Mouse (Mus musculus) thymus, postnatal 4 days (tissue): ENCODE measurements at regions not wholly inside any gene's neighbourhood (a gene's known extent, or its start where the extent isn't known, plus 50 kb on each side); places are given as distances from the start of the nearest gene placed in this dataset.
A peak's percentile ranks its signal among the peaks of the same experiment; 100 is the strongest.
"Not testable (repeated sequence)": the region's sequence is repeated elsewhere in the genome, so short reads cannot be mapped to it uniquely, and the experiment has no call there.

Experiments used
- DNase-seq: peaks from one replicate; pipeline ENCODE4 v3.0.0; 2021

- no peak for DNase-seq
These were observed 79.0 kb upstream of the Xcl1 start for GRCm38 (mm10) chr1:165014328-165014727.

DNA sequence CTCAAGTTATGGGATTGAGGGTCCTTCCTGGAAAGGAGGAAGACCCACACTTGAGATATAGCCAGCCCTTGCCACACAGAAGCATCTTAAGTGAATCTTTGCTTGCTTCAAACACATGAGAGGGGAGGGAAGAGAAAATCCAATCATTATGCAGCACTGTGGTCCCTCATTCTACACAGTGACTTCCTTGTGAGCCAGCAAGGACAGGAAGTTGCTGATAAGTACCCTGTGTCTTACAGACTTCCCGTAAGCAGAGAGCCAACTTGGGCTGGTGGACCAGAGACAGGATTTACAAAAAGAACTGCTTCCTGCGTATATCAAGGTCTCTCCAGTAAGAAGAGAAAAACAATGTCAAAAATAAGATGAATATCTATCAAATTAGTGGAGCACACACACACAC lies 78.1 kb upstream of the Xcl1 start:
- no peak for DNase-seq

DNA sequence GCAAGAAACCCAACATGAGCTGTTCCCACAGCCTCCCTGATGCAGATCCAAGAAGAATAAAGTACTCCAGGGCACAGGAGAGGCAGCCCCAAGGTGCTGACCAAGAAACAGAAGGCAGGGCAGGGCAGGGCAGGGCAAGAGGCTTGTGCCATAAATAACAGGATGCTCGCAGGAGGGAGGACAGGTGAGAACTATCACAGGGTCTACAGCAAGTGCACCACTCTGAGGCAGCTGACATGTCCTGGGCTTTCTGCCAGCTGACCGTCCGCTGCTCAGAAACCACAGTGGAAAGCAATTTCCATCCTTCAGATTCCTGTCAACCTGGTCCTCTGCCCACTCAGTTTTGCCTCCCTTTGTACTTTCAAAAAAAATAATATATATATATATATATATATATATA lies 77.0 kb upstream of the Xcl1 start:
- DNase-seq: no peak

GRCm38 (mm10) chr1:164999515-164999914 lies 64.2 kb upstream of the Xcl1 start:
- peak; percentile 78 for DNase-seq

DNA sequence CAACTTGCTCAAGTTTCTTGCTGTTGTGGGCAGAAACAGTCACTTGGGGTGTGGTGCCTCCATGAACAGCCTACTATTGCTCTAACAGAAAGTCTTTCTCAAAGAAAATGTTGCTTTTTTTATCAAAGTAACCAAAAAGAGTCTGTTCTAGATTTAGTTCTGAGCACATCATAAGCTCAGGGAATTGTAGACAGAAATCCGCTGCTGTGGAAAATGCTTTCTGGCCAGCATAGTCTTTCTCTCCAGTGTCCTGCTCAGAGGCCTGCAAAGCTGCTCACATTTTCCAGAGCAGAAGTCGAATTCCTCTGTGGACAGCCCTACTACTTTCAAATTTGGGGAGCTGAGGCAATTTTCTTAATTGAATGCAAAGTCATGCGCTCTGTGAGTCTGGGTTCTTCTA lies 63.3 kb upstream of the Xcl1 start:
- DNase-seq: no peak

GRCm38 (mm10) chr1:164997660-164998059 lies 62.3 kb upstream of the Xcl1 start:
- no peak for DNase-seq

DNA sequence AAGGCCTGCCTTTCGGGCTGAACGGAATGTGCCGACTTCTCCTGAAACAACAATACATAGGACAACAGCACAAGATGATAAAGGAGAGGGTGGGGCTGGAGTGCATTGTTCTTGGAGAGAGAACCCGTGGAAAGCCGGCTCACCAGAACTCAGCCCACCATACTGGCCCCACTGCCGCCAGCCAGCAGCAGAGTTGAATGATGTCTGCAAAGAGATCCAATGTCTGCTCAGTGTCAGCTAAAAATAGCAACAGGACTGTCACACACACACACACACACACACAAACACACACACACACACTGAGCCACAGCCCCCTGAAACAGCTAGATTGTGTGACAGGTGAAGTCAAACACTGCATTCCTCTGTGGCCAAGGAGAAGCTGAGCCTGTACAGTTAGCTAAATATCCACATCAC lies 58.9 kb upstream of the Xcl1 start:
- no peak for DNase-seq

GRCm38 (mm10) chr1:164993175-164993875 lies 58.0 kb upstream of the Xcl1 start:
- DNase-seq: not testable (repeated sequence)

- DNase-seq: no peak
These were observed 53.7 kb upstream of the Xcl1 start for GRCm38 (mm10) chr1:164988982-164989381.

DNA sequence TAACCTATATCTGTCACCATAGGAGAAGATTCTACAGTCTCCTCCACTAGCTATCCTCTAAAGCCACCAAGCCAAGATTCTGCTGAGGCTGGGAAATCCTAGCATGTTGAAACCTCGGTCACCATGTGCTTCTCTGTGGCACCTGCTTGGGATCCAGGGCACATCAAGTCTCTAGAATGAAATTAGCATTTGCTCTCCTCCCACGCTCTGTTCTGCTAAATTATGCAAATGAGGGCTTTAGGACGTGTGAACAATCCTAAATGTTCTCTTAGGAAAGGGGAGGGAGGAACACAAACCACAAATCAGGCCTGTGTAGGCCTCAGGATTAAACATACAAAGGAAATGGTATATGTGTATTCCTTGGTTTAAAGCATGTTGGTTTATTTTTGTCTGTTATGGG lies 52.9 kb upstream of the Xcl1 start:
- DNase-seq: no peak

DNA sequence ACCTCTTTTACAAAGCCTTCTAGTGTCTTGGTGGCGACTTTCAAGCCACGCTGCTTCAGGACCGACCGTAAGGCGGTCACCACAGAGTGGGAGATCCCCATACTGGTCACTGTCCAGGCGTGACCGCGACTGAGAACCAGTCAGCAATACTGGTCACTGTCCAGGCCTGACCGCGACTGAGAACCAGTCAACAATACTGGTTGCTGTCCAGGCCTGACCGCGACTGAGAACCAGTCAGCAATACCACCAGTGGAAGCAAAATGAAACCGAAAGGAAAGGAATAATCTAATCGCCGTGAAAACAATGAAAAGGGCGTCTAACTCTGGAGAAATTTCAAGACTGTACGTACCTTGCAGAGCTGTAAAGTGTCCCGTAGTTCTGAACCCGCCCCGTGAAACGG lies 50.2 kb upstream of the Xcl1 start:
- not testable (repeated sequence) for DNase-seq
